Mouse (Mus musculus) heart, postnatal 10 days (tissue): Measurements from ENCODE around the gene Add3. TPM values are rescaled to one million over a fixed set of nuclear protein-coding genes. Genes with fewer than 3 reads are reported as not detected.

Source experiments
- DNase-seq, 2 experiments: peaks; one replicate each; pipeline ENCODE4 v3.0.0; 2021
- intact Hi-C: fragments of 180-260 bp; cut with DNase I; formaldehyde crosslinking; loops from one replicate; pipeline ENCODE4 v1.15.1; 2025
- total RNA-seq, 2 experiments: library from RNA; stranded (reverse); gene quantifications; 2 replicates each; pipeline ENCODE4 v1.2.3; 2021

Add3 gene
- total RNA-seq, 2 experiments from 2014 or later: 79.2 to 83.7 TPM

DNA sequence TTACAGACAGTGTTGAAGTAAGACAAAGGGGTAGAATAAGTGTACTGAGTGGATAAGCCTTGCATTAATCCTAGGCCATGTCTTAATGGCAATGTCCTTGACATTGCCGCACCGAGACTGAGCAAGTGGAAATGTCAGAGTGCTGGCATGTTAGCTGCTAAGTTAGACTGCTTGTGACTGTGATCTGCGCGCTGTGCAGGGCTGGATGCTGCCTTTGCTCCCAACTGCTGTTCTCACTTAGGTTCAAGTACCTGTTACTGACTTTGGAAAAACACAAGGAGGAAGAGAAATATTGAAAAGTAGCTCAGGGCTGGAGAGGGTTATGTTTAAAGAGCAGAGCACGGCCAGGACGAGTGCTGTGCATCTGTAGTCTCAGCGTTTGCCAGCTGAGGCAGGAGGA lies 24.4 kb downstream of the Add3 start:
- no peak for DNase-seq
- intact Hi-C loops: no loop called here

DNA sequence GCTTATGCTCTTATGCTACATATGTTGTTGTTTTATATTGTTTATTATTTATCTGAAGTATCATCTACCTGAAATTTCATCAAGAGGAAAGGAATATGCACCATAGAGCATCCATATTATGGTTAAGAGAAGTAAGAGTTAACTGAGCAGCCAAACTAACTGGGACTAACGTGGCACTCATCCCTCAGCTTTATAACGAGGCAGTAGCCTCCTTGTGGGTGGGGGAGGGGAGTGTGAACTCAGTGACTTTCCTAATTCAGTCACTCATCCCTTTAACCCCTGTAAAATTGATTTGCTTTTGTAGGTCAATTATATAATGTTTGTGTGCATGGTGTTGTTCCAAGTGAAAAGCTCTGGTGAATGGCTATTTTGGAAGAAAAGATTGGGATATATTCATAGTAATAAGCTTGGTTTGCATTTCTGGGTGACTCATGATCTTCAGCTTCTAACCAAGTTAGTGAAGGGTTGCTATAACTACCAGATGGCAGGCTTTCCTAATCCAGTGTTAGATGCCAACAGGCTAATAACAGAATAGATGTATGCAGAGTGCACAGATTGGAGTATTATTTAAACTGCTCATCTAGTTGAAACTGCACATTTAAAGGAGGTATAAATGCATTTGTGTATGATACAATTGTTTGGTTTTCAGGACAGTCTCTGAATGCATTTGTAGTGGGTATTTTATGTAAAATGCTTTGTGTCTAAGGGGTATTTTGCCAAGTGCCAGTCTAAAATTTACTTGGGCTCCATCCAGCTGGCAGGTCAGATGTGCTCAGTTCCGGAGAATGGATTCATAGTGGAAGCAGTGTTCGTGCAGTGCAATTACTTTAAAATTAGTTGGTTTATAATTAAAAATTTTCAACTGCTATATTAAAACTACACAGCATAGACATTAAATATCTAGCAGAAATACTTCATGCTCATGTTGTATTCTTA lies 25.3 kb downstream of the Add3 start:
- no peak for DNase-seq
- intact Hi-C loops: no loop called here

DNA sequence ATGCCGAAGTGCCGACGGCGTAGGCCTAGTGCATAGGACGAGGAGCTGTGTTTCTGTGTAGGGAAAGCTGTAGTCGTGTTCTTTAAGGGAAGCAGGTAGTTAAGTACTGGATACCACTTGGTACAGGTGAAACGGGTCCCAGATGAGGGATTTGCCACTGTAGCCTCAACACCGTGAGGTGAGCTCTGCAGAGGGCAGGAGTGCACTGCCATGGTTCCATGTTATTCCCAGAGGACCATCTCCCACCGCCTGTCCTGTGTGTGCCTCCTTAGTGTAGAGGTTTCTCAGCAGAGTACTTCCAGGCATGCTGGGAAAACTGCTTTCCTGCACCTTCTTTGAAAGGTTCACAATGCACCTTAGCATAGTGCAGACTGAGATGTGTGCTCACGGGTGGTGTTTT lies 26.1 kb downstream of the Add3 start:
- intact Hi-C loops: no loop called here
- DNase-seq: no peak

DNA sequence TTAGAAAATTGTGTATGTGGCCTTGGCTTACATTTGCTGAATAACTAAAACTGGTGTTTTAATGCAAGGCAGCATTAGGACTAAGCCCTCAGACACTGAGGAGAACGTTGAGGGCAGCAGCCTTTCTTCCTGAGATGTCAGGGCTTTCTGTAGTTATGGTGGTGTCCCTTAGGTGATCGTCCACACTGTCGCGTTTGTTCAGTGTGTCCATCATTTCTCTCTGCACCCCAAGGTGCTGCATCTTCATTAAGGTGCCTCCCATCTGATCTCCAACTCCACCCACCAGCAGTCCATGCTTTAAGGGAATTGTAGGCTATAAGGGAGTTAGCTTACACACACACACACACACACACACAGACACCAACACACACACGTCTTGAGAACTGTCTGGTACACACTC lies 28.3 kb downstream of the Add3 start:
- DNase-seq: no peak
- intact Hi-C loops: no loop called here

DNA sequence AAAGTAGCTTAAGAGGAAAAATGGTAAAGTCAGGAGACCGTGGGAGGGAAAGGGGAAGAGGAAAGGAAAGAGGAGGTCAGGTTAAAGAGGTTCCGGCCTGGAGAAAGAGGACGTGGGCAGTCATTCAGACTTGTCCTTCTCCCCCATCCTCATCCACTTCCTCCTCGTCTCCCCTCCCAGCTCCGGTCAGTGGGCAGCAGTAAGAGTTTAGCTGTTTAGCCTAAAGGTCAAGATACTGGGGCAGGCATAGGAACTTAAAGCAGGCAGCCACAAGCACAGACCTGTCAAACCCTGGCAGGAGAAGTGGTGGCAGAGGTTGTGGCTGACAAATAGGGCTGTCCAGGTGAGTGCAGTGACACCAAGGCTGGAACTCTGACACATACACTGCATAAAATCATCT lies 30.4 kb downstream of the Add3 start:
- intact Hi-C loops: no loop called here
- no peak for DNase-seq

DNA sequence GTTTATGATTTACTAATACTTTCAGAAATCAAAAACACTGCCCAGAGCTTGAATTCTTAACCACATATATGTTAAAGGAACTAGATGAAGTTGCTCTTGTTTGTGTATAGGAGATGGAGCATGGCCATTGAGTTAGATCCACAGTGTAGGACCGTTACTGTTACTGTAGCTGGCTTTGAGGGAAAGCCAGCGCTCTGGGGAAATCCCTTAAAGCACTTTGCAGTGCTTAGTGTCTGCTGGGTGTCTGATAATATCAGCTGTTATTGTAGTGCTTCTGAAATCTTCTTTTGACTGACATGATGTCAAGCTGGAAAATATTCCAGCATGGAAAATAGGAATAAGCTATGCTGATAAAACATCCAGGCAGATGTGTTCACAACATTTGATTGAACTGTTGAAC lies 33.8 kb downstream of the Add3 start:
- intact Hi-C loops: no loop called here
- DNase-seq: no peak

DNA sequence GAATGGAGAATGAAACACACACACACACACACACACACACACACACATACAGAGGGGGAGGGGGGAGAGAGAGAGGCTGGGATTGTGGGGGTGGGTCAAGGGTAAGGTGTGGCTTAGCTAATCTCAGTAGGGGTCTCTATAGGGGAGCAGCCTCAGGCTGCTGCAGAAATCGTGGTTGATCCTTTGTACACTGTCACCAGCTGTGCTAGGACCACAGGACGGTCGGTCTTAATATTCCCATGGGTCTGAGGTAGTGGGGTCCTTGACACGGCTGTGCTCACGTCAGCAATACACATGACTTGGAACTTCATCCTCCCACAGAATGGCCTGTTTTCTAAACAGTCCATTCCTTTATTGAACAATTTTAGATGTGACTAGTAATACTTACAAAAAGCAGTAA lies 35.3 kb downstream of the Add3 start:
- intact Hi-C loops: no loop called here
- DNase-seq: no peak

DNA sequence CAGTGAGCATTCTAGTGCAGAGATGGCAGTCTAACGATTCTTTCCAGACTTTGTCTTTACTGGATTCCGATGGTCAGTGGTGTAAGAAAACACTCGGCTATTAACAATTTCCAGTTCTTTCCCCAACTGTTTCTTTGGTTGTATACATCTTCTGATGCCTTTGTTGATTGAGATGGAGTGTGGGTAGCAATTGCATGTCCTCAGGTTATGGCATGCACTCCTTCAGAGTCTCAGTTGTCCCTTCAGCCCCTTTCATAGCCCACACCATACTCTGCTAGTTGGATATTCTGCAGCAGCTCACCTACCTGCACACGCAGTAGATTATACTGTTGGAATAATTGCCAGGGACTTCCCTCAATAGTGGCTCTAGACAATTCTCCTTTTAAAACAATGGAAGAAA lies 36.3 kb downstream of the Add3 start:
- intact Hi-C loops: no loop called here
- DNase-seq: no peak

DNA sequence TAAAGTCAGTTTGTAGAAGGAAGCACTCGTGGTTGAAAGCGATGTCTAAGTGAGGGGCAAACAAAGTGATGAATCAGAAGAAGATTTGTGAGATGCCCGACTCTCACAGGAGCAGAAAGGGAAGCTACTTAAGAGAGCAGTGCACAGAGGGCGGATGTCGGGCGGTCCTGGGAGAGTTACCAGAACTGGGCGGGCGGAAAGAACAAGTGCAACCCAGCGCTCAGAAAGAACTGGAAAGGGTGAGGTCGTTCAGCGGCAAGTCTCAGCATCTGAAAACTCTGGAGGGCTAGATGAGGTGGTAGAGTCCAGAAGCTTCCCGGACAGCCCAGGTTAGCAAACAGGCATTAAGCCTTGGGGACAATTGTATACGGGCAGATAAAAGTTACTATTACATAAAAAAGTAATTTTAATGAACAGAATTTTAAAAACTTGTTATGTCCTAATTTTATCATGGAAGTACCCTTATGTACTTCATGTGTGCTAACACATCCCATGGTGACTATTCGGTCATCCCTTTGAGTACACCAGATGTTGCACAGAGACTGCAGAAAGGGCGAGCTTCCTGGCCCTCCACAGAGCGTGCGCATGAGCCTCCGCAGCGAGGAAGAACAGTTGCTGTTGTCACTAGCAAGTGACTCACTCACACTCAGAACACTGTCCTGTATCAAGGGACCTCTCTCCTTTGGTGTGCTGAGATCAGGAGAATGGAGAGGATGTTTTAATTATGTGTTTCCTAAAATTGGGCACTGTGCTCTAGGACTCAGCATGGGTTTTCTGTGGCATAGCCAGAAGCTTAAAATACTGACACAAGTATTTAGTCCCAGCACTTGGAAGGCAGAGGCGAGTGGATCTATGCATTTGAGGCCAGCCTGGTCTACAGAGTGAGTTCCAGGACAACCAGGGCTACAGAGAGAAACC lies 38.6 kb downstream of the Add3 start:
- intact Hi-C loops: no loop called here
- DNase-seq: no peak

DNA sequence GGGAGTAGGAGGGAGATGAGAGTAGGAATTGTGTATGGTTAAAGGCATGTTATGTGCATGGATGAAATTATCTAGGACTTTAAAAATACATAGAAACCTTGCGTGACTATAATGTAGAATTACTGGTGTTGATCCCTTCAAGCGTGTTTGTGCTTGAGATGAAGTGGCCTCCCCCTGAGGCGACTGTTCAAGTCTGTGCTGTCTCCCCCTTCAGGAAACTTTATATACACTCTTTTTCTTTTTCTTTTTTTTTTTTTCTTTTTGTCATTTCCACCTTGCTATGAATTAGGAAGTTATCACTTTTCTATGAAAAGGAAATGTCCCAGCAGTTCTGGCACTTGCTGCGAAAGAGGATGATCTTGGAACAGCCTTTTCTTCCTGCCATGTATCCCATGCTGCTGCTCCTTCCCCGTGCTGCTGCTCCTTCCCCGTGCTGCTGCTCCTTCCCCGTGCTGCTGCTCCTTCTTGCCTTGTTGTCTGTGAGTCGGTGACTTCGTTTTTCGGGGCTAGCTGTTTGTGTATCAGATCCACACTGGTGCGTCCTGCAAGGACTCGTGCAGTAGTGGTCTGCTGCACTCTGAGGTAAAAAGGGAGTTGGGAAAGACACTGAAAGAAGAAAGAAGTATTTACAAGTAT lies 40.0 kb downstream of the Add3 start:
- intact Hi-C loops: loop anchor here (2.0 kb wide), 1 partner anchor 37 kb away; no protein-coding TSS in a partner anchor
- no peak for DNase-seq

DNA sequence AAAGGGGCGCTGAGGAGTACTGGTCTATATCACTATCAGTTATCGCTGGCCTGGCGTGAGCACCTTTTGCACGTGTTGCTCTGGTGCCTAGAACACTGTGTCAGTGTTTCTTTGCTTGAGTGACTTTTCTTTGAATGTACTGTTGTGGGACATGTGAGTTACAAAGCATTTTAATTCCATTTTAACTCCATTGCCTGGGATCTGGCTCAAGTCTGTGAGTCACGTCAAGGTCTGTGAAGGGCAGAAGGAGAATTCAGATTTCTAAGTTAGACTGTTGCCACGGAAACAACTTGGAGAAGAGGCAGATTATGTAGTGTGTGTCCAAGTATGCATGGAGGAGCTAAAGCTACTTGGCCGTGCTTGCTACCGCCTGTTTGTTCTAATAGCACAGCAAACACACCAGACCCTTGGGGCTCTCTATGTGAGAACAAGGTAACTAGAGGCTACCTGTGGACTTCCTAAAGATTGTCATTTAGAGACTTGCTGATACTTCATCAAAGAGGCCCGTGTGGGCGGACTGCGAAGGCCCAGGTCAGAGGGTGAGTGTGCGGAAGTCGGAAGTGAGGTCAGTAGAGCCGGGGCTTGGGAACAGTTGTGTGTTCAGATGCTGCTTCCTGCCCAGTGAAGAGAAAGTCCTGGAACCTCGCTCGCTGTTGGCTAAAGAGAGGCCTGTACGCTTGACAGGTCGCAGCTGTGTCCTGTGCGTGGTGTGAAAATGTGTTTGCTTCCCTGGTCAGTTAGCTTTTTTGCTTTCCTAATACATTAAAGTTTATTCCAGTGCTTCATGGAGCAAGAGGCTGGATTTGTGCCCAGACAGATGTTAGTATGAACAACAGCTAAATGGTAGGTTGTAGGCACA lies 41.0 kb downstream of the Add3 start:
- peak; percentile 85 to 86 for DNase-seq
- intact Hi-C loops: loop anchor here (2.0 kb wide), 1 partner anchor 38 kb away; no protein-coding TSS in a partner anchor

DNA sequence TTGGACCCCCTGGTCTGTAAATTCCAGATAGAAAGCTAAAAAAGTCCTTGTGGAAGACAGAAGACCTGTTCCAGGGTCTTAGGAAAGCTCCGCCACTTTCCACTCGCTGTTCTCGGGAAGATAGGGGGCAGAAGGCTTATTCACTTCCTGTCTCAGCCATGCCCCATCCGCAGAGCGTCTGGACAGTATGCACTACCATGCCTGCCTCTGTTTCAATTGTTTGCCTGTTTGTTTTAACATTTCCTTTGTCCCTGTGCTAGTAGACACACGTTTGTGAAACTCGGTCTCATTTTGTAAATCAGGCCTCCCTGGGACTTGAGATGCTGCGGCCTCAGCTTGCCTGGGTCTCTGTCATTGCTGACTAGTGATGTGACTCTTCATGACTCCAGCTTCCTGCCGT lies 43.4 kb downstream of the Add3 start:
- intact Hi-C loops: no loop called here
- DNase-seq: no peak

DNA sequence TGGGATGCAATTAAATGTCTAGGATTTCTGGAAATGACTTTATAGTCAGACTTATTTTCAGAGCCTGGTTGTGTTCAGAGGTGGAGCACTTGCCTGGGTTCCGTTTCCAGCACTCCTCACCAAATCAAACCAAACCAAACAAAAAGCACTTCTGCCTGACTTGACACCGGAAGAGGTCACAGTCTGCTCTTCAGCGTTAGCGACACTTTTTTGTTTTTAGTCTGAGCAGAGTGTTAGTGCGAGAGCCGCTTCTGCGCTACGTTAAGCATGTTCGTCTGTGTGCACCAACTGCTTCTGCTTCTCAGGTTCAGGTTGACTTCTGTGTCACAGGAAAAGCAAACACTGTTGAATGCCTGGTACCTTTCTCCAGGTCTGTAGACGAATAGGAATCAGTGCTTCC lies 44.0 kb downstream of the Add3 start:
- intact Hi-C loops: no loop called here

DNA sequence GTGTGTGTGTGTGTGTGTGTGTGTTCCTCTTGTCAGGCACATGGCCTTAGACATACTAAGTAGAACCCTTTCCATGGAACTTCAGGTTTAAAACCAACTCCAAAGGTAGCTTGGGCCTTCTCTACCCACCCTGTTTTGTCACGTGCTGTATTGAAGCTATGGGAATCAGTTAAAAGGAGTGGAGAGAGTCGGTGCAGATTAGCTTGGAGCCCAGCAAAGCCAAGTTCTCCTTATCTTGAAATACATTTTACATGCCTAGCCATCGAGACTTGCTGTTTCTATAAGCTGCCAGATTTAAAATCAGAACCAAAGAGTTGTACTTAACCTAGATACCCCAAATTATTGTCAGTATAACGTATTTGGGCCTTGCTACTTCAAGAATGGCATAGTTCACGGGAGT lies 44.7 kb downstream of the Add3 start:
- intact Hi-C loops: no loop called here
- no peak for DNase-seq

More for the DNA sequence above, 44.0 kb downstream of the Add3 start:
- DNase-seq: no peak

DNA sequence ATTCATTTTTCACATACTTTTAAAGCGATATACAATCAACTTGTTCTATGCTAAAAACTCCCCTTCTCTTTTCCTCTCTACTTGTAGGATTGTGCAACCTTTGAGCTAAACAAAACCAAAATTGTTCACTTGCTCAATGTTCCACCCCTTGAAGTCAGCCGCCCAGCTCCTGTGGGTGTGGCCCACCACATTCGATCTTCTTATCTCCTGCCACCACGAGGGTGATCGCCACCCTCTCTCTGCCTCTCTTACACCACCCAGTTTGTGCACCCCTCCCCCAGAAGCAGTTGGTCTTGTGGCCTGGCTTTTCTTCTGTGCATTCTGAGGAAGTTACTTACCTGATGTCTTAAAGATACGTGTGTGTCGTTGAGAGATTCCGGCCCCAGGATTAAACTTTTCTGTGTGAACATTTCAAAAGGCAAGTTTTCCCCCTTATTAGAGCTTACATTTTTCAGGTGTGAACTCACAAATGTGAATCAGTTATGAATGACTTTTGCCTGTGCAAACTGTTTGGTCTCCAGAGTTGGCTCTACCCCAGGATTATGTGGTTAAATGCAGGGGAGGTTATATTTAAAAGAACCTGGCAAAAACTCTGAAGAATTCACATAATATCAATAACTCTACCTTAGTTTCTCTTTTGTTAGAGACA lies 45.4 kb downstream of the Add3 start:
- DNase-seq: no peak
- intact Hi-C loops: no loop called here

DNA sequence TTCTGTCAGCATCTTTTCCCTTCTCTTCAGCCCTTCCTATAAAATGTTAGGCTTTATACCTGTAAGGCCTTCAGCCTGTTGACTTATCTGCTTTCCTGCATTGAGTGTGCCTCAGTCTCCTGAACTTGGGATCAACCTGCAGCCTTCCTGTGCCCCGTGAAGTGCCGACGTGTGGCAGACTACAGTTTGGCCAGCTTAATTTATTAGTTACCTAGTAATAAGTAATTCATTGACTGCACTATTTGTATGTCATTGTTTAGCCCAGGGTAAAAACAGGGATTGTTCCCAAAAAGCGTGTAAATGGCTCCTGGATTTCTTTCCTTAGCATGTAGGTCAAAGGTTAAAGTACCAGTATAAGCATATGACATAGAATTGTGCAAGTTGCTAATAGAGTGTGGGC lies 46.2 kb downstream of the Add3 start:
- no peak for DNase-seq
- intact Hi-C loops: no loop called here

DNA sequence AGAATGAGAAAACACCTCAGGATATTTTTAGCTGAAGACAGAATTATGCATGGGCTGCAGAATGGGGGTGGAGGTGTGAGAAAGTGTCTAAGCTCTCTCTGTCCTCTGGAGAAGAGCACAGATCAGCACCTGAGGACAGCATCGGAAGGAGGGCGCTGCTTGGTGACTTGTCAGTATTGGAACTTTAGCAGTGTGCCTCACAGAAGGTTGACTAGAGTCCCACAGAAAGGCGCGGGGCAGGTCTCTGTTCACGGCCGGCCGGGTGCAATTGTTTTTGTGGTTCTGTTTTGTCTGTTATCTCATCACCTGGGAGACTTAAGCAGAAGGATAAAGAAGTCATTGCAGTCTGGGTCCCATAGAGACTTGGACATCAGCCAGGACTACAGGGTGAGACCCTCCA lies 47.3 kb downstream of the Add3 start:
- no peak for DNase-seq
- intact Hi-C loops: no loop called here

DNA sequence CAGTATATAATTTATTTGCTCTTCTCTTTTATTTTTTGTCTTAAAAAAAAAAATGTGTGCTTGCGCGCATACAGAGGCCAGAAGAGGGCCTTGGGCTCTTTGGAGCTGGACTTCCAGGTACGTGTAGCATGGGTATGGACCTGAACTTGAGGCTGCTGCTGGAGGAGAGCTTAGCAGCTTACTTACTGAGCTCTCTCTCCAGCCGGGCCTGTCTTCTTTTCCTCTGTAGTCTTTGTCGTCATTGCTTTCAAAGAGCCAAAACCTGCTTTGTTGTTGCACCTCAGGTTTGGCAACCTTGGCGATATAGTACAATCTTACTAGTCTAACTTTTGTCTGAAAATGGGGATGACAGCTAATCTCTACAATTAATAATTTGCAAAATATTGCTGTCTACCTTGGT lies 47.9 kb downstream of the Add3 start:
- DNase-seq: no peak
- intact Hi-C loops: no loop called here

DNA sequence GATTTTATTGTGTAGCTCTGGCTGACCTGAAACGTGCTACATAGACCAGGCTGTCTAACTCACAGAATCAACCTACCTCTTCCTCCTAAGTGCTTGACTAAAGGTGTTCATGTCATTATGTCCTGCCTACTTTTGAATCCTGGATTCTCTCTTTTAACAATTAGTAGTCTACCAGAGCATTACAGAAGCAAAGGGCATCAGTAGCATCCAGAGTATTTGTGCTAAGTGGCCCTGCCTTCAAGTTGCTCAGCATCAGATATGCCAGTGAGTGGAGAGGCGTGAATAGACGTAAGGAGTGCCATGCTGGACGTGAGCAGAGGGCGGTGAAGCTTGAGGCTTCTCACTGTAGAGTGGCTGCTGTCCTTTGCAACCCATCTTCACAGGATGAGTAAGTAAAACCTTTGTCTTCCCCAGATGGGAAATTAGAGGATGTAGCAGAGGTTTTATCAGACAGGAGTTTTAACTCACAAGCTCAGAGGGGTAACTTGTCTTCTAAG lies 48.5 kb downstream of the Add3 start:
- intact Hi-C loops: no loop called here
- DNase-seq: no peak
